Mouse (Mus musculus): ENCODE results near the gene Arrdc2.

DNA sequence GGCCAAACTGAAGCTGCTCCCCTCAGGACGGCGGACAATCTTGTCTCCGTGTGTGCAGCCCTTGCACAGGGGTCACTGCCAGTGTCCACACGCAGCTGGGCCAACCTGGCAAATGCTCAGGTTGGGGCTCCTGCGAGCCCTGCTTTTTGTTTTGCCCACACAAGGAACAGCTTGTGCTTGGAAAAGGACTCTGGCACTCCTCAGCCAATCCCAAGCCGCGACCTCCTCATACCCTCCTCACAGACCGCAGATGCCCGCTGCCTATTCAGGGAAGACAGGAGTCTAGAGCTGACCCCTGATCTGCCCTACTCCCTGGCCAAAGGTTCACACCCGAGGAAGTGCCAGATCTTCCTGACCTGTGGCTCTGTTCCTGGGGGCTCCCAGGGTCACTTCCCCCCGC, 7.1 kb downstream of the Arrdc2 start:
- TF ChIP-seq POLR2A (IDR thresholded peaks at IDR 0.05; ENCODE audit: control insufficient read depth in 1 of 2, insufficient read depth in 1 of 2, low read depth in 1 of 2, low read length in 2 of 2, poor library complexity in 1 of 2), result no peak
- TF ChIP-seq POLR2AphosphoS5 (IDR thresholded peaks at IDR 0.05; ENCODE audit: borderline replicate concordance, low read depth, low read length), result no peak
- TF ChIP-seq MAZ (IDR thresholded peaks at IDR 0.05; ENCODE audit: low read depth, low read length), result no peak
- no peak for TF ChIP-seq CTCF (IDR thresholded peaks at IDR 0.05 in 2 of 3, conservative IDR thresholded peaks at IDR 0.05 in 1 of 3; ENCODE audit: control insufficient read depth in 1 of 3, insufficient read depth in 1 of 3, low read depth in 2 of 3, low read length in 3 of 3, poor library complexity in 1 of 3, severe bottlenecking in 1 of 3)
- TF ChIP-seq SIN3A (IDR thresholded peaks at IDR 0.05; ENCODE audit: low read length), result no peak
- no peak for TF ChIP-seq ETS1 (IDR thresholded peaks at IDR 0.05; ENCODE audit: low read depth, low read length)
- no peak for TF ChIP-seq TCF12 (IDR thresholded peaks at IDR 0.05; ENCODE audit: low read depth, low read length)
- no peak for TF ChIP-seq JUND (IDR thresholded peaks at IDR 0.05; ENCODE audit: low read depth, low read length)
- TF ChIP-seq MAFK (IDR thresholded peaks at IDR 0.05; ENCODE audit: borderline replicate concordance, low read depth, low read length), result no peak
- no peak for TF ChIP-seq E2F4 (IDR thresholded peaks at IDR 0.05; ENCODE audit: borderline replicate concordance, low read depth, low read length)

Data from MEL (cell line).